Mouse (Mus musculus): ENCODE measurements around the gene Pde4b. TPM values are rescaled to one million over a fixed set of nuclear protein-coding genes. Genes with fewer than 3 reads are reported as not detected.
A peak's percentile ranks its signal among the peaks of the same experiment; 100 is the strongest.

The Pde4b gene
- polyA plus RNA-seq, 1 experiment from 2014 or later: 44.6 TPM

DNA sequence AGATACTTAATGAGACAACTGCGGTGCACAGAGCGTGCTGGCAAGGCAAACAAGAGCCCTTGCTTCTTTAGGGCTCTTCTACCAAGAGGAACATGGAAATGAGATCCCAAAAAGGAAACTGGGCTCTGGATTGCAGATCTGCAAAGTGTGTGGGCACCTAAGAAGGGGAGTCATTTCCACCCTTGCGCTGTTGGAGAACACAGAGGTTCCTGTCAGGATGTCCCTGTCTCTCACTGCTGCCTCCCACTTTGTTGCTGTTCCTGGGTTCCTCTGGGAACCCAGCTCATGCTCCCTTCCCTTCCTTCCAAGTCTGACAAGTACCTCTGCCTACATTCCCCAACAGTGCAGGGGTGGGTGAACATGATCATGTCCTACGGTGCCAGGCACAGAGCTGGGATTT, 61.4 kb downstream of the Pde4b start:
- Histone ChIP-seq H3K4me1 (replicated peaks; ENCODE audit: control insufficient read depth, insufficient read depth, low read length) (no peaks in the 10 kb centered on the region), H3K27ac (no peak overlapping the region), H3K36me3 (replicated peaks; ENCODE audit: control insufficient read depth, insufficient read depth) (no peaks in the 10 kb centered on the region), H3K4me2 (replicated peaks) (no peak overlapping the region), H3K9ac (no peak overlapping the region), H3K9me3 (ENCODE audit: control insufficient read depth, low read length) (no peaks in the 10 kb centered on the region), H3K27me3 (ENCODE audit: control insufficient read depth, insufficient read depth, low read length) (no peaks in the 10 kb centered on the region), H3K4me3 (replicated peaks; ENCODE audit: low read length) (no peak overlapping the region)
- no peak for ATAC-seq (ENCODE audit: low FRiP score)
- 77% methylated on average over 4 of the region's 4 CpGs for whole genome bisulfite sequencing
- DNase-seq (ENCODE audit: low spot score): no peak

DNA sequence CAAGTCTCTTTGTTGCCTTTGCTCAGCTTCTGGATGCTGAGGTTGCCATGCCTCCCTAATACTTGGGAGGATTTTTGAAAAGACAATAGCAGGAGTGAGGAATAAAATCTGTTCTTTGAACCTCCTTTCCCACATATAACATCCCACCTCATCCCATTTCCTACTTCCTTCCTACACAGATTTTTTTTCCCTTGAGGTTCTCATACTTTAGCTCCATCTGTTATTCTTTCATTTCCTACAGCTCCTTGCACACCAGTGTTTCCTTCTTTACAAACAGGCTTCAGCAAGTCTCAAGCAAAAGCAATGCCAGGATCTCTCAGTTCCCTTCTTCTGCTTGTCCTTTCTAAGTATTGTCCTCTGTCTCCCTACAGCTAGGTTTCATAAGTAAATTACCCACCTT, 71.8 kb downstream of the Pde4b start:
- ATAC-seq (ENCODE audit: low FRiP score) (no peak), DNase-seq (ENCODE audit: low spot score) (no peak)
- H3K9ac ChIP-seq: no peak overlapping the region
- H3K4me3 ChIP-seq (replicated peaks; ENCODE audit: low read length): no peak overlapping the region
- no peak overlapping the region for H3K27ac ChIP-seq
- no peaks in the 10 kb centered on the region for H3K9me3 ChIP-seq (ENCODE audit: control insufficient read depth, low read length)
- no peaks in the 10 kb centered on the region for H3K27me3 ChIP-seq (ENCODE audit: control insufficient read depth, insufficient read depth, low read length)
- no peaks in the 10 kb centered on the region for H3K4me1 ChIP-seq (replicated peaks; ENCODE audit: control insufficient read depth, insufficient read depth, low read length)
- no peaks in the 10 kb centered on the region for H3K36me3 ChIP-seq (replicated peaks; ENCODE audit: control insufficient read depth, insufficient read depth)
- H3K4me2 ChIP-seq (replicated peaks): no peak overlapping the region

DNA sequence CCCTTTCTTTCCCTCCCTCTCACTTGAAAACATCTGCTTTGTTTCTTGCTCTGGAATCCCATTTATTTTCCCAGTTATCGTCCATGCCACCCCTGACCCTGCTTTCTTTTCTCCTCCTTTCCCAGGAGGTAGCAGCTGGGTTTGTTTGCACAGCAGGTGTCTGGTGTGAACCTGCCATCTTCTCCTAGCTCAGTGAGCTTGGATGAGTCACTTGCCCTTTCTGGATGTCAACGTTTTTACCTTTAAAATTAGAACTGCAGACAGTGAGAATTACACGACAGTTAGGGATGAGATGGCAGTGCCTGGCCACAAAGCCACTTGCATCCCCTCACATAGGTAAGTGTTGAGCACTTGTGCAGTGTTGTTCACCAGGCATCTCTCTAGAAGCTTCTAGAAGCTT, 84.3 kb downstream of the Pde4b start:
- no peaks in the 10 kb centered on the region for H3K36me3 ChIP-seq (replicated peaks; ENCODE audit: control insufficient read depth, insufficient read depth)

DNA sequence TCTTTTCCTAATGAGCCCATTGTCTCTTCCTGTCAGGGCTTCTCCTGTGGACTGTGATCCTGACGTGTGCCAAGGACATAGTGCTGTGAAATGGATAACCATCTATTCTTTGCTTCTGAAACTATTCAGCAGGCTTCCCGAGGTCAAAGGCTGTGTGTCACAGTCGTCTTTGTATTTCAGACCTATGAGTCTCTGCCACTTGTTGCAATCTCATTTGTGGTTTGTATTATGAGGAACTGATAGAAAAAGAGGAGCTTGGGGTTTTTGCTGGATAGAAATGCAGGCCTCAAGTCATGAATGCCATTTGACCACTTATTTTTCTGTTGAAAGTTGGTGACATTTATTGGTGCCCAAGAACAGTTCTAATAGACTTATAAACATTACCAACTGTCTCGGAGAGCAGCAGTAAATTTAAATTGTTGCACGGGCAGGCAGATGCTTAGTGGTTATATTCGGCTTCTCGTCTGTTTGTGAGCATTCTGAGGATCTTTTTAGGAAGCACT, 85.4 kb downstream of the Pde4b start:
- WGBS: 54% methylated on average over 7 of the region's 7 CpGs
- Histone ChIP-seq H3K36me3 (replicated peaks; ENCODE audit: control insufficient read depth, insufficient read depth) (no peaks in the 10 kb centered on the region), H3K27me3 (ENCODE audit: control insufficient read depth, insufficient read depth, low read length) (no peaks in the 10 kb centered on the region), H3K4me1 (replicated peaks; ENCODE audit: control insufficient read depth, insufficient read depth, low read length) (no peaks in the 10 kb centered on the region), H3K9me3 (ENCODE audit: control insufficient read depth, low read length) (no peaks in the 10 kb centered on the region), H3K4me2 (replicated peaks) (no peak overlapping the region), H3K27ac (no peak overlapping the region), H3K4me3 (replicated peaks; ENCODE audit: low read length) (no peak overlapping the region), H3K9ac (no peak overlapping the region)
- DNase-seq (ENCODE audit: low spot score) (no peak), ATAC-seq (ENCODE audit: low FRiP score) (no peak)

More for the DNA sequence above, 84.3 kb downstream of the Pde4b start:
- Histone ChIP-seq H3K9me3 (ENCODE audit: control insufficient read depth, low read length) (no peaks in the 10 kb centered on the region), H3K27ac (no peak overlapping the region), H3K9ac (no peak overlapping the region), H3K4me2 (replicated peaks) (no peak overlapping the region), H3K4me1 (replicated peaks; ENCODE audit: control insufficient read depth, insufficient read depth, low read length) (no peaks in the 10 kb centered on the region), H3K4me3 (replicated peaks; ENCODE audit: low read length) (no peak overlapping the region), H3K27me3 (ENCODE audit: control insufficient read depth, insufficient read depth, low read length) (no peaks in the 10 kb centered on the region)
- no peak for DNase-seq (ENCODE audit: low spot score)
- WGBS: 41% methylated on average over 3 of the region's 3 CpGs
- no peak for ATAC-seq (ENCODE audit: low FRiP score)

DNA sequence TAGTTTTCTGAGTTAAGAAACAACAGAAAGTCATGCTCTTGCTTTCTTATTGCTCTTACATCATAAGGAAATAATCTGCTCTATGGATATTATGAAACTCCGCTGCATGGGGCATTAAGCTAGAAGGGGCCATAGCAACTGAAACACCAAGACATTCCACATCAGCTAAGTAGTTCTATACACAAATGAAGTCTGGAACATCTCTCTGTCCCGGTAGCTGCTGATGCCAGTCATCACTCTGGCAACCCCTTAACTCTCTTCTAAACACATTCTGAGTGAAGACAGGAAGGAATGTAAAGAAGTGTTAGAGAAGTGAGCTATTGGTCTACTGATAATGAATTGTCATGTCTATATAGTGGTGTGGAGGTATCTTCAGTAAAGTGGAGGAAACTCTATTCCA, 88.6 kb downstream of the Pde4b start:
- H3K4me3 ChIP-seq (replicated peaks; ENCODE audit: low read length): no peak overlapping the region
- no peak overlapping the region for H3K9ac ChIP-seq
- no peaks in the 10 kb centered on the region for H3K36me3 ChIP-seq (replicated peaks; ENCODE audit: control insufficient read depth, insufficient read depth)
- H3K4me1 ChIP-seq (replicated peaks; ENCODE audit: control insufficient read depth, insufficient read depth, low read length): no peaks in the 10 kb centered on the region
- H3K27me3 ChIP-seq (ENCODE audit: control insufficient read depth, insufficient read depth, low read length): no peaks in the 10 kb centered on the region
- no peak overlapping the region for H3K27ac ChIP-seq
- no peak for DNase-seq (ENCODE audit: low spot score)
- no peak for ATAC-seq (ENCODE audit: low FRiP score)
- H3K4me2 ChIP-seq (replicated peaks): no peak overlapping the region
- 76% methylated on average over 2 of the region's 2 CpGs for WGBS
- no peaks in the 10 kb centered on the region for H3K9me3 ChIP-seq (ENCODE audit: control insufficient read depth, low read length)

DNA sequence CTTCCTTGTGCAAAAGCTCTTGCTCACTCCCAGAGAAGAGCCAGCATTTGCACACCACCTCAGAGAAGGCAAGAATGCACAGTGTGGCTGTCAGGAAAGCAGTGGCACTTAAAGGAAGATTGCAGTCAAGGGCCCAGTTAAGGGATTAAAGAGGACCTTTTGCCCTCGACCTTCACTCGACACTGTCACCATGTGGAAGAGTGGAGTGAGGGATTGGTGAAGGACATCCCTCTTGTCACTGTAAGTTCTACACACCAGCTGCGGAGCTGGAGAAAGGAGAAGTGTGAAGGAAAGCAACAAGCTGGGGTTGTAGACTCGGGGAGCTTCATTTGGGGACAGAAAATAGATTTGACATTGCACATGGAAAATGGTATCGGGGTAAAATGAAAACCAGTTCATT, 89.9 kb downstream of the Pde4b start:
- 86% methylated on average over 5 of the region's 5 CpGs for WGBS
- DNase-seq (ENCODE audit: low spot score): no peak
- ATAC-seq (ENCODE audit: low FRiP score): no peak
- Histone ChIP-seq H3K4me2 (replicated peaks) (no peak overlapping the region), H3K36me3 (replicated peaks; ENCODE audit: control insufficient read depth, insufficient read depth) (no peaks in the 10 kb centered on the region), H3K9me3 (ENCODE audit: control insufficient read depth, low read length) (no peaks in the 10 kb centered on the region), H3K27me3 (ENCODE audit: control insufficient read depth, insufficient read depth, low read length) (no peaks in the 10 kb centered on the region), H3K4me3 (replicated peaks; ENCODE audit: low read length) (no peak overlapping the region), H3K27ac (no peak overlapping the region), H3K9ac (no peak overlapping the region), H3K4me1 (replicated peaks; ENCODE audit: control insufficient read depth, insufficient read depth, low read length) (no peaks in the 10 kb centered on the region)

DNA sequence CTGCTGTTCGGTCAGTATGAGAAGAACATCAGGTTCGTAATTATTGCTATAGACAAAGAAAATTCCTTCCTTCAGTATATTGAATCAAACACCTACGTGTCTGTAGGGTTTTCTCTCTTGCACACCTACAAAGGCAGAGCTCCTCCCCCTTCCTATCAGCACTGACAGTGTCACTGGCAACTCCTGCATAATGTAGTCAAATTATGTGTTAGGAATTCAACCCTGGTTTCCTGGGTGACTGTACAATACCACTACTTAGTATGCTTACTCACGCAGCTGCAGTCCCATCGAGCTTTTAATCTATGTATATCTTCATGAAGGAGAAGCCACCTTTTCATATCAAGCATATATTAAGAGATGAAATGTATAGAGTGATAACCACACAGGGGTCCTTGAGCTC, 99.5 kb downstream of the Pde4b start:
- H3K4me1 ChIP-seq (replicated peaks; ENCODE audit: control insufficient read depth, insufficient read depth, low read length): no peaks in the 10 kb centered on the region; the same call in 1 of the 2 replicates
- no peak overlapping the region for H3K9ac ChIP-seq
- WGBS: 48% methylated on average over 5 of the region's 5 CpGs
- no peak overlapping the region for H3K4me3 ChIP-seq (replicated peaks; ENCODE audit: low read length)
- no peak overlapping the region for H3K4me2 ChIP-seq (replicated peaks)
- H3K27ac ChIP-seq: no peak overlapping the region
- H3K9me3 ChIP-seq (ENCODE audit: control insufficient read depth, low read length): no peaks in the 10 kb centered on the region
- no peak for DNase-seq (ENCODE audit: low spot score)
- no peaks in the 10 kb centered on the region for H3K36me3 ChIP-seq (replicated peaks; ENCODE audit: control insufficient read depth, insufficient read depth)
- ATAC-seq (ENCODE audit: low FRiP score): no peak; the same call in 1 of the 2 replicates
- no peaks in the 10 kb centered on the region for H3K27me3 ChIP-seq (ENCODE audit: control insufficient read depth, insufficient read depth, low read length)

DNA sequence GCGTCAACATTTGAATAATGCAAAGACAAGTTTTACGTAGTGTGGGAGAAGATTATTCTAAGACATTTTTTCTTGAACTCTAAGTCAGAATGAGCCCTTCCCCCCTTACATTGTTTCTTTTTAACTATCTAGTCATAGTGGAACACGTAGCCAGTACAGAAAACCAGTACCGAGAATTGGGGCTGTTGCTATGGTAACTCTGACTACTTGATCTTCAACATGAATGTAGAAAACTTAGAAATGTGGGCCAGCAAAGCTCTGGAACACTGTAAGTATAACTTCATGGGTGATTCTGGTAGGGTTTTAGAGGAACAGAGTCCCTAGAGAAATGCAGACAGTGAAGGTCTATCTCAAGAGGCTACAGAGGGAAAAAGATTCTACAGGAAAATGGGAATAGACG, 110.4 kb downstream of the Pde4b start:
- DNase-seq (ENCODE audit: low spot score) (no peak), ATAC-seq (ENCODE audit: low FRiP score) (no peak)
- Histone ChIP-seq H3K9ac (no peak overlapping the region), H3K36me3 (replicated peaks; ENCODE audit: control insufficient read depth, insufficient read depth) (no peaks in the 10 kb centered on the region), H3K27ac (no peak overlapping the region), H3K4me3 (replicated peaks; ENCODE audit: low read length) (no peak overlapping the region), H3K4me2 (replicated peaks) (no peak overlapping the region), H3K27me3 (ENCODE audit: control insufficient read depth, insufficient read depth, low read length) (no peaks in the 10 kb centered on the region), H3K4me1 (replicated peaks; ENCODE audit: control insufficient read depth, insufficient read depth, low read length) (peaks cover 6% of the 10 kb centered on the region; the same call in 1 of the 2 replicates), H3K9me3 (ENCODE audit: control insufficient read depth, low read length) (no peaks in the 10 kb centered on the region)
- 77% methylated on average over 5 of the region's 5 CpGs for WGBS

DNA sequence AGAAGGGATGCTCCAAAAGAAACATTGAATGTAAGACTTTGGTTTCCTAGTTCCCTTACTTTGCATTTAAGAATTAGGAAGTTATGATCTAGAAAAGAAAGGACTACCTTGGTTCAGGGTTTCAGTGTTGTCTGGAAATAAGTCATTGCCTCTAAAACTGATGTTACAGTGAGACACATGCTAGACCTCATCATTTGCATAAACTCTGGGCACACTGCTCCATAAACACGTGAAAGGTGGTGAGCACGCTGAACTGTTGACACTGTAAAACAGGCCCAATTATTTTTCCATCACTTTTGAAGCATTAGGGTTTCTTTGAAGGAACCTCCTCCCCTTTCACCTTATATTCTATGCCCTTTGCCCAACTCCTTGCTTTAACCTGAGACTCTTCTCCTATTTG, 122.4 kb downstream of the Pde4b start:
- WGBS: 82% methylated on average over 2 of the region's 2 CpGs
- DNase-seq (ENCODE audit: low spot score) (no peak), ATAC-seq (ENCODE audit: low FRiP score) (no peak)
- Histone ChIP-seq H3K9ac (no peak overlapping the region), H3K27me3 (ENCODE audit: control insufficient read depth, insufficient read depth, low read length) (no peaks in the 10 kb centered on the region), H3K9me3 (ENCODE audit: control insufficient read depth, low read length) (no peaks in the 10 kb centered on the region), H3K4me3 (replicated peaks; ENCODE audit: low read length) (no peak overlapping the region), H3K27ac (no peak overlapping the region), H3K36me3 (replicated peaks; ENCODE audit: control insufficient read depth, insufficient read depth) (no peaks in the 10 kb centered on the region), H3K4me2 (replicated peaks) (no peak overlapping the region), H3K4me1 (replicated peaks; ENCODE audit: control insufficient read depth, insufficient read depth, low read length) (no peaks in the 10 kb centered on the region)

DNA sequence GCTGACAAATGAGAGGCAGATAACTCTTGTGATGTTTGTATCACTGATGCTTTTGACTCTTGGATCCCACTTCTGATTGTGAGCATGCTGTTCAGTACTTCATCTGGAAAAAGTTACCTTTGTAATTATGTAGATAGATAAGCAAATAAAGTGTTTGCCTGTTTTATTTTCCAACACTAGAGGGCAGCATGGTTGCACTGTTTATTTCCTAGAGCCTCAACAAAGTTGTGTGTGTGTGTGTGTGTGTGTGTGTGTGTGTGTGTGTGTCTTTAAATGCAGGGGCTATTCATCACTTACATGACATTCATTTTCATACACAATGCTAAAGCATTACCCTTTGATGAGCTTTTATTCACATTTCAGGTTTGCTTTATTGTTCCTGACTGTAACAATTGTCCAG, 139.4 kb downstream of the Pde4b start:
- DNase-seq (ENCODE audit: low spot score): peak; percentile 82
- Histone ChIP-seq H3K9me3 (ENCODE audit: control insufficient read depth, low read length) (no peaks in the 10 kb centered on the region), H3K4me3 (replicated peaks; ENCODE audit: low read length) (no peak overlapping the region), H3K4me2 (replicated peaks) (no peak overlapping the region), H3K36me3 (replicated peaks; ENCODE audit: control insufficient read depth, insufficient read depth) (no peaks in the 10 kb centered on the region), H3K27ac (no peak overlapping the region), H3K4me1 (replicated peaks; ENCODE audit: control insufficient read depth, insufficient read depth, low read length) (no peaks in the 10 kb centered on the region), H3K9ac (no peak overlapping the region), H3K27me3 (ENCODE audit: control insufficient read depth, insufficient read depth, low read length) (no peaks in the 10 kb centered on the region)
- no peak; the same call in 1 of the 2 replicates for ATAC-seq (ENCODE audit: low FRiP score)
